Mouse (Mus musculus) ES-E14 (cell line): ENCODE measurements around the gene Cgnl1.

Experiments used
- HCFC1 ChIP-seq: IDR thresholded peaks from 2 replicates; pipeline ENCODE4 v1.6.1; 2012; ENCODE audit warnings: low read length, inconsistent platforms, borderline replicate concordance; ENCODE audit not compliant: insufficient read depth
- ZNF384 ChIP-seq: IDR thresholded peaks from 2 replicates; pipeline ENCODE4 v1.6.1; 2012; ENCODE audit warnings: low read depth, low read length, inconsistent platforms

DNA sequence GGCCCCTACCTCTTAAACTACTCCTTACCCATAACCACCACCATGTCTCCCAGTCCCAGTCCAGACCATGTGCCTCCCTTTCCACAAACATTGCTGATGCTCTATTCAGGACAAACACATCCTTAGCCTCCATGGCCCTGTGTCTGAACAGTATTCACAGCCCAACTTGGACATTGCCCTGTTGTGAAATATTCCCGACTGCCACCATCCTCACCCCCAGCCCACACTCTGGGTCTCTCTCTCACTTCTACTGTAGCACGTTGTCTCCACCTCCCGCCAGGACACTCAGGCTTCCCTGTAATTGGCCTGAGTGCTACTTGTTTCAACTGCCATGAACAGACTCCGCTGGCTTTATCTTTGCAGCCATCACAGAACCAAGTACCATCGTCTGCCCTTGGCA is 72.3 kb downstream of the Cgnl1 start:
- TF ChIP-seq HCFC1 (no peak), ZNF384 (no peak)
